Mouse (Mus musculus) stomach, postnatal 0 days (tissue): ENCODE measurements around the gene Nipal3.

Source experiments
- CTCF ChIP-seq: IDR thresholded peaks from 2 replicates; pipeline ENCODE4 v1.5.1; 2016; ENCODE audit warnings: antibody characterized with exemption, low read depth, mild to moderate bottlenecking, moderate library complexity
- EP300 ChIP-seq: optimal IDR thresholded peaks from 2 replicates; pipeline ENCODE3; 2016; ENCODE audit warnings: antibody characterized with exemption

GRCm38 (mm10) chr4:135420416-135420815 is 74.4 kb downstream of the Nipal3 start:
- TF ChIP-seq CTCF: no peak
- no peak for TF ChIP-seq EP300
